In the genomic region with DNA sequence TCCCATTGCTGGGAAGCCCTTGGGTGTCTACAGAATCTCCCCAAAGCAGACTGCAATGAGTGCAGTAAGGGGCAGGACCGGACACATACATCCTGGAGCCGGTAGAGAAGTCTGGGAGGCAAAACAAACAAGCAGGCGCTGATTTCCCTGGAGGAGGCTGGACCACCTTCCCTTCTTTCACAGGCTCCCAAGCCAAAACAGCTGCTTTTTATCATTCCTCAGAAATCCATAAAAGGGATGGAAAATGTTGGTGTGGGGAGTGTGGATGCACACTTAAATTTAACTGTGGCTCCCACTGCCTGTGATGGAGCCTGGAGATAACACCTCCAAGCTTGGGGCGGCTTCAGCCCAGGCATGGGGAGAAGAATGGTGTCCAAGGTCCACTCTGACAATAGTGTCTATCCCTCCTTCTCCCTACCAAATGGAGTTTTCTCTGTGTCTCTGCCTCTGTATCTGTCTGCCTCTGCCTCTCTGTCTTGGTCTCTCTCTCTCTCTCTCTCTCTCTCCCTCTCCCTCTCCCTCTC, we compare ENCODE assay signal across 14 mouse cellular contexts.
DNase-seq lines count a peak whose midpoint lies in the region; ATAC-seq and TF ChIP-seq lines count a peak whose summit lies in the region.
"Had no signal": no experiment of that assay in that cellular context is flagged by ENCODE, and none has a peak within 500 bp of the region (broad histone marks: within the 10 kb centered on the region; RNA-seq: fewer than 3 reads in every experiment).

No protein-coding gene starts in this region.

- no peak overlapping the region for H3K9ac ChIP-seq in heart, embryonic 13.5 days
- H3K9ac ChIP-seq in lung, embryonic 14.5 days = no peak overlapping the region
- no peak overlapping the region for H3K9ac ChIP-seq in intestine, embryonic 15.5 days
- no peak overlapping the region for H3K9ac ChIP-seq in stomach, embryonic 15.5 days

- DNase-seq in heart, postnatal 36 days = no peak
- peak; percentile 79 for DNase-seq in lung, embryonic 14.5 days
- no peak for DNase-seq in lung, postnatal 36 days
- DNase-seq in thymus, postnatal 14 days = no peak
- DNase-seq: B cell, adult 2 months; cerebellum, adult 8-10 months; thymus, adult 18-20 months had no signal

- no peak for TF ChIP-seq CTCF in lung, embryonic 14.5 days (IDR thresholded peaks at IDR 0.05; ENCODE audit: low read depth)

- H3K9me3 ChIP-seq in heart, embryonic 13.5 days = no peaks in the 10 kb centered on the region
- H3K9me3 ChIP-seq in lung, embryonic 14.5 days (ENCODE audit: low read depth, low read length) = no peaks in the 10 kb centered on the region
- no peaks in the 10 kb centered on the region for H3K9me3 ChIP-seq in intestine, embryonic 15.5 days
- no peaks in the 10 kb centered on the region for H3K9me3 ChIP-seq in stomach, embryonic 15.5 days

- no peak overlapping the region for H3K4me2 ChIP-seq in heart, embryonic 13.5 days
- no peak overlapping the region for H3K4me2 ChIP-seq in lung, embryonic 14.5 days
- no peak overlapping the region for H3K4me2 ChIP-seq in intestine, embryonic 15.5 days (replicated peaks)
- H3K4me2 ChIP-seq in stomach, embryonic 15.5 days = no peak overlapping the region
- H3K4me2 ChIP-seq: liver, embryonic 11.5 days; midbrain, embryonic 11.5 days had no signal

- H3K27ac ChIP-seq in heart, embryonic 13.5 days (replicated peaks) = peak overlapping the region; percentile 67
- H3K27ac ChIP-seq in lung, embryonic 14.5 days (ENCODE audit: low read depth) = peak overlapping the region; percentile 68
- peak overlapping the region; percentile 80 for H3K27ac ChIP-seq in intestine, embryonic 15.5 days
- peak overlapping the region; percentile 84 for H3K27ac ChIP-seq in stomach, embryonic 15.5 days

- no peaks in the 10 kb centered on the region for H3K27me3 ChIP-seq in heart, embryonic 13.5 days (replicated peaks)
- no peaks in the 10 kb centered on the region for H3K27me3 ChIP-seq in lung, embryonic 14.5 days (ENCODE audit: insufficient read depth, low read length)
- H3K27me3 ChIP-seq in intestine, embryonic 15.5 days (replicated peaks) = no peaks in the 10 kb centered on the region
- no peaks in the 10 kb centered on the region for H3K27me3 ChIP-seq in stomach, embryonic 15.5 days (replicated peaks)

- intact Hi-C loops in heart, postnatal 36 days (cut with DNase I) = no loop called here

- H3K4me3 ChIP-seq in heart, embryonic 13.5 days = no peak overlapping the region
- H3K4me3 ChIP-seq in lung, embryonic 14.5 days (ENCODE audit: low read depth, low read length) = no peak overlapping the region
- H3K4me3 ChIP-seq in intestine, embryonic 15.5 days (replicated peaks) = no peak overlapping the region
- no peak overlapping the region for H3K4me3 ChIP-seq in stomach, embryonic 15.5 days (replicated peaks)

- ATAC-seq in heart, embryonic 13.5 days (ENCODE audit: extremely low read depth, insufficient number of reproducible peaks, low FRiP score, low TSS enrichment) = no peak
- ATAC-seq in lung, embryonic 14.5 days (ENCODE audit: insufficient read depth) = peak; percentile 36
- ATAC-seq in intestine, embryonic 15.5 days = peak; percentile 51; the same call in 1 of the 2 replicates
- ATAC-seq in stomach, embryonic 15.5 days (ENCODE audit: insufficient read depth, low FRiP score, low read depth) = peak; percentile 33; the same call in 1 of the 2 replicates
- ATAC-seq in megakaryocyte, adult 5-6 weeks (ENCODE audit: poor library complexity, severe bottlenecking) = no peak

- peaks cover 49% of the 10 kb centered on the region for H3K4me1 ChIP-seq in heart, embryonic 13.5 days
- peaks cover 35% of the 10 kb centered on the region; the same call in 1 of the 2 replicates for H3K4me1 ChIP-seq in lung, embryonic 14.5 days (ENCODE audit: insufficient read depth)
- H3K4me1 ChIP-seq in intestine, embryonic 15.5 days (replicated peaks) = peaks cover 45% of the 10 kb centered on the region
- H3K4me1 ChIP-seq in stomach, embryonic 15.5 days = peaks cover 27% of the 10 kb centered on the region

- H3K36me3 ChIP-seq in heart, embryonic 13.5 days = no peaks in the 10 kb centered on the region
- no peaks in the 10 kb centered on the region for H3K36me3 ChIP-seq in lung, embryonic 14.5 days (ENCODE audit: insufficient read depth)
- no peaks in the 10 kb centered on the region for H3K36me3 ChIP-seq in intestine, embryonic 15.5 days
- H3K36me3 ChIP-seq in stomach, embryonic 15.5 days = no peaks in the 10 kb centered on the region
- H3K36me3 ChIP-seq: G1E had no signal

- 41% methylated on average over 4 of the region's 4 CpGs for WGBS in heart, embryonic 13.5 days
- 23% methylated on average over 4 of the region's 4 CpGs for WGBS in lung, embryonic 14.5 days
- 28% methylated on average over 4 of the region's 4 CpGs for WGBS in intestine, embryonic 15.5 days
- 27% methylated on average over 4 of the region's 4 CpGs for WGBS in stomach, embryonic 15.5 days

Comparison
In these comparisons a context has a peak if more than half of its experiments do, and no peak if none do; other contexts are left out.
1. ATAC-seq: peak in lung, embryonic 14.5 days (single experiment), intestine, embryonic 15.5 days (single experiment) and stomach, embryonic 15.5 days (single experiment); none in heart, embryonic 13.5 days (single experiment) and megakaryocyte, adult 5-6 weeks (single experiment).
2. Peak in every context shown above with its lines, with median percentiles within 50 percentile points of each other: H3K27ac ChIP-seq.